Mouse (Mus musculus): ENCODE data around the gene Gm20388.
"Not testable (repeated sequence)": the region's sequence is repeated elsewhere in the genome, so short reads cannot be mapped to it uniquely, and the experiment has no call there.

The Gm20388 gene

GRCm38 (mm10) chr8:121313458-121313857, 1402.8 kb downstream of the Gm20388 start:
- intact Hi-C loops (cut with DNase I), result no loop called here

DNA sequence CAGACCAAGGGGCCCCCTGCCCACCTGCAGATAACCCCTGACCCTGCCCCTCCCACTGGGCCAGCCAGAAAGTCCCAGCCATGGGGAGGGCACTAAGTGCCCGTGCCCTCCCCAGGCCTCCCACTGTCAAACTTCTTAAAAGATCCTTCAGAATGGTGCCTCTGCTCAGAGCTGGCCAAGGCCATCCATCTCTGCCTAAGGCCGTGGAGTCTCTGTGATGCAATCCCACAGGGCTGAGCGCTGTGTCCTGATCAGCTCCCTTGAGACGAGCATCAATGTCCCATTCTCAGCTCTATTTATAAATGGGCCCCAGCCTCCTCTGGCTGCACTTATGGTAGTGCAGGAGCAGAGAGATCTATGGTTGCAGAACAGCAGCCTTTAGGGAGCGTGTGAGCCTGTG, 1403.4 kb downstream of the Gm20388 start:
- intact Hi-C loops (cut with DNase I), result no loop called here

GRCm38 (mm10) chr8:121315569-121315968, 1404.9 kb downstream of the Gm20388 start:
- intact Hi-C loops (cut with DNase I), result no loop called here

DNA sequence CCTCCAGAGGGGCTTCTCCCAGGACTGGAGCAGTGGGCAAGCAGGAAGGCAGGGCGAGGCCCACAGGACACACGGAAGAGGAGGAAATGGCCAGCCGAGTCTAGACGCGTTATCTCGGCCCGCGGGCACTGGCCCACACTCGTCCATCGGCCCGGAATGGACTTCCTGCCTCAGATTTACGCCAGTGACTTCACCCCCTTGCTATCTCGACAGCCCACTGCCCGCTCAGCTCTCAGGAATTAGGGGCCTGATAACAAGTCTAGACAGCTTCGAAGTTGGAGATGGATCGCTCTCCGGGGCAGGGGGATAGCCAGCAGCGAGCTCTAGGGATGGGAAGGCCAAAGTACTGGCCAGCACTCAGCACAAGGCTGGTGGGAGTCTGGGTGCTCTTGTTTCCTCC, 1405.4 kb downstream of the Gm20388 start:
- intact Hi-C loops (cut with DNase I), result no loop called here

DNA sequence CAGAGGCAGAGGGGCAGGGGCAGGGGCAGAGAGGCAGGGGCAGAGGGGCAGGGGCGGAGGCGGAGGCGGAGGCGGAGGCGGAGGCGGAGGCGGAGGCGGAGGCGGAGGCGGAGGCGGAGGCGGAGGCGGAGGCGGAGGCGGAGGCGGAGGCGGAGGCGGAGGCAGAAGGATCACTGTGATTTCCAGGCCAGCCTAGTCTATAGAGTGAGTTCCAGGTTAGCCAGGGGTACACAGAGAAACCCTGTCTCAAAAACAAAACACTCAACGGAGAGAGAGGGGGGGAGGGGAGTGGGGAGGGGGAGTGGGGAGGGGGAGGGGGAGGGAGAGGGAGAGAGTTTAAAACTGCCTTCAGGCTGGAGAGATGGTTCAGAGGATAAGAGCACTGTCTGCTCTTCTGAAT, 1408.1 kb downstream of the Gm20388 start:
- intact Hi-C loops (cut with DNase I), result not testable (repeated sequence)

- intact Hi-C loops (cut with DNase I), result no loop called here
Measured at GRCm38 (mm10) chr8:121319491-121319890, 1408.8 kb downstream of the Gm20388 start.

DNA sequence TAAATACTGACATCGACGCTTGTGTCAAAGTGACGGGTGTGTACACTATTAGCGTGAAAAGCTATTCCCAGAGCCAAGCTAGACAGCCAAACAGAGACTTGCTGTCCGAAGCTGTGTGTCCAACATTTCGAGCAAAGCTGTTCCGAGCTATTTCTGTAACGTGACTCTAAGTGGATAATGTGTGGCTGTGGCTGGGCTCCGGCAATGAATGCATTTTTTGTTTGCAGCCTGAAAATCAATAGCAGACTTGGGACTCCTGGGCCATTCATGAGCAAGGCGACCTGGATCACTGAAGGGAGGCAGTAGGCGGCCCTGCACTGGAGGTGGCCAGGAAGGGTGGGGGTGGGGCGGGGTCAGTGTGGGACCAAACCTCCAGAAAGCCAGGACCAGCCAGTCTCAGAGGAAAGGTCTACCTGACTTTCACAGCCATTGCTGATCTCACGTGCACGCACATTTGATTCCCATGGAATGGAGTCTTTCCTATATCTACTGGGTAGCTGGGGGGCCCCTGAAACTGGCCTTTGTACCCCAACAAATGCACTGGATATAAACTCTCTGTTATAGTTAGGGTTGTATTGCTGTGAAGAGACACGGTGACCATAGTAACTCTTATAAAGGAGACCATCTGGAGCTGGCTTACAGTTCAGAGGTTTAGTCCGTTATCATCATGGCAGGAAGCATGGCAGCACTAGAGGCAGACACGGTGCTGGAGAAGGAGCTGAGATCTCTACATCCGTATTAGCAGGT, 1415.7 kb downstream of the Gm20388 start:
- intact Hi-C loops (cut with DNase I), result no loop called here

DNA sequence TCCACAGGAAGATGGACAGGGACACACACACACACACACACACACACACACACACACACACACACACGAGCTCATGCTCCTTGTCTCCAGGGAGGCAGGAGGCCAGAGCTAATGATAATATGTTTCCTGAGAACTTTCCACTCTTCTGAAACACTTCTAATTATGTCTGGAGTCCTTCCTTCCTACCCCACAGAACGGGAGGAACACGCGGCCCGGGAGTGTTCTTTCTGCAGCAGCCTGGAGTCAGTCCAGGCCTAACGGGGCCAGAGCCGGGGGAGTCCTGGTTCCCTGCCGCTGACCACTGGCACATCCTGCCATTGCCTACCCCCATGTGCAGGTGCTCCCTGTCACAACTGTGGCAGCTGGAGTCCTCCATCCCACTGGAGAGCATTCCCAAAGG, 1421.8 kb downstream of the Gm20388 start:
- intact Hi-C loops (cut with DNase I), result no loop called here

GRCm38 (mm10) chr8:121334495-121335424, 1424.1 kb downstream of the Gm20388 start:
- intact Hi-C loops (cut with DNase I), result no loop called here

GRCm38 (mm10) chr8:121335684-121336083, 1425.0 kb downstream of the Gm20388 start:
- intact Hi-C loops (cut with DNase I), result no loop called here

- intact Hi-C loops (cut with DNase I), result no loop called here
Measured at GRCm38 (mm10) chr8:121342931-121343330, 1432.3 kb downstream of the Gm20388 start.

GRCm38 (mm10) chr8:121344486-121344885, 1433.8 kb downstream of the Gm20388 start:
- intact Hi-C loops (cut with DNase I), result no loop called here

GRCm38 (mm10) chr8:121346175-121346574, 1435.5 kb downstream of the Gm20388 start:
- intact Hi-C loops (cut with DNase I), result no loop called here

DNA sequence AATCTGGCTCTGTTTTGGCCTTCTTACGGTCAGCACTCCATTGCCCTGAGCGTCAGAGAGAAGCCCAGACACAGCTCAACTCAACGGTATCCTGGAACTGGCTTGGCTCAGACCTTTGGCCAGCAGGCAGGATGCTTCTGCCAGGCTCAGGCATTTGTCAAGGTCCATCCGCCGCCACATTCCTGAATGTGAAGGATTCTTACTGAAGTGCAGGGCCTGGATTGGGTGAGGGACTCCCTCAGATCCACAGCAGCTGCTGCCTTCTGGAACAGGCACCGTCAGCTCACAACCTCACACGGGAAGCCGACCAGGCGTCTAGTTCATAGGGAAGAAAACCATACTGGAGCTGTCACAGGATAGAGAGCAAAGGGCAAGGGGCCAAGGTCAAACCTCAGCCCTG, 1436.2 kb downstream of the Gm20388 start:
- intact Hi-C loops (cut with DNase I), result no loop called here

- intact Hi-C loops (cut with DNase I), result no loop called here
Measured at GRCm38 (mm10) chr8:121348998-121349397, 1438.4 kb downstream of the Gm20388 start.

DNA sequence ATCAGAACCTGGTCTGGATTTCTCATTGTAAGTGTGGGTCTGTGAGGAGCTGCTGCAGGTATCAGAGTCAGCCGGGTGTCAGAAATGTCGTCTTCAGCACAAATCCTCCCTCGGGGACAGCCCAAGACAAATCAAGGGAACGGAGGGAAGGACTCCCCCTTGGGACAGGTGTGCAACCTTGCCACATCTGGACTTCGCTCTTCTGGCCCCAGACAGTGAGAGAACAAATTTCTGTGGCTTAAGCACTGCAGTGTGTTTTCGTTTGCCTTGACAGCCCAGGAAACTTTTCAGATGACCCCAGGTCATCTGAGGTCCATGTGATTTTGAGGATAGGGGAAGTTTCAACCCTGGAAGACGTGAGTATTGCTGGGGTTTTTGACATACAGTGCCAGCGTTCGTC, 1440.2 kb downstream of the Gm20388 start:
- intact Hi-C loops (cut with DNase I), result no loop called here

DNA sequence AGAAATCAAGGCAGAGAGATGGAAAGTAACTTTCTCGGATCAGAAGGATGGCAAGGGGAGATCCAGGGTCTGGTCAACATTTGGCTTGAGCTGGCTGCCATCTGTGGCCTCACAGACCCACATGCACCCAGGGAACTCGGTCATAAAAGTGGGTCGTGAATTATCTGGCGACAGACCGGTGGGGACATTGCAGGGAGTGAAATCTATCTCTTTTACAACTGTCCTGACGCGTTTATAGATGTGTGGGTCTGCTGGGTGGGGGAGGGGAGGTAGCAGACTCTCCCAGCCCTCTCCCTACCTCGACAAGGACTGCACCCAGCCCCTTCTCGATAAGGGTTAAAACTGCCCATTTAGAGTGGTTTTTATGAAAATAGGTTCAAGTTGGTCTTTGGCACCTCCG, 1444.2 kb downstream of the Gm20388 start:
- intact Hi-C loops (cut with DNase I), result no loop called here

- intact Hi-C loops (cut with DNase I), result no loop called here
Measured at GRCm38 (mm10) chr8:121357451-121357850, 1446.8 kb downstream of the Gm20388 start.

DNA sequence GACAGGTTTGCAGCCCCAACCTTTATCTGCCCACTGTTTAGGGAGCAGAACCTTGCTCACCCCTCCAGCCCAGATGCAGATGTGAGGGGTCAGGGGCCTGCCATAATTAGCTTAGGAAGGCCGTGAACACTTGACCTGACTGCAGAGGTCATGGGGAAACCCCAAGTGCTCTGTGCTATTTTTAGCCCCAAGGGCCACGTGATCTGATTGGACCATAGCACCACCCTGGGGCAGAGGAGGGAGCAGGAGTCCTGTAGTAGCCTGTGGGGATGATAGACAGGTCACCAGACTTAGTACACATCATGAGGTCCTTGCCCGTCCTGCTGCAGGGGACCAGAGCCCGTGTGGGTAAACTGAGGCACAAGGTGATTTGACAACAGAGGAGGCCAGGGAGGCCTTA, 1448.0 kb downstream of the Gm20388 start:
- intact Hi-C loops (cut with DNase I), result no loop called here

DNA sequence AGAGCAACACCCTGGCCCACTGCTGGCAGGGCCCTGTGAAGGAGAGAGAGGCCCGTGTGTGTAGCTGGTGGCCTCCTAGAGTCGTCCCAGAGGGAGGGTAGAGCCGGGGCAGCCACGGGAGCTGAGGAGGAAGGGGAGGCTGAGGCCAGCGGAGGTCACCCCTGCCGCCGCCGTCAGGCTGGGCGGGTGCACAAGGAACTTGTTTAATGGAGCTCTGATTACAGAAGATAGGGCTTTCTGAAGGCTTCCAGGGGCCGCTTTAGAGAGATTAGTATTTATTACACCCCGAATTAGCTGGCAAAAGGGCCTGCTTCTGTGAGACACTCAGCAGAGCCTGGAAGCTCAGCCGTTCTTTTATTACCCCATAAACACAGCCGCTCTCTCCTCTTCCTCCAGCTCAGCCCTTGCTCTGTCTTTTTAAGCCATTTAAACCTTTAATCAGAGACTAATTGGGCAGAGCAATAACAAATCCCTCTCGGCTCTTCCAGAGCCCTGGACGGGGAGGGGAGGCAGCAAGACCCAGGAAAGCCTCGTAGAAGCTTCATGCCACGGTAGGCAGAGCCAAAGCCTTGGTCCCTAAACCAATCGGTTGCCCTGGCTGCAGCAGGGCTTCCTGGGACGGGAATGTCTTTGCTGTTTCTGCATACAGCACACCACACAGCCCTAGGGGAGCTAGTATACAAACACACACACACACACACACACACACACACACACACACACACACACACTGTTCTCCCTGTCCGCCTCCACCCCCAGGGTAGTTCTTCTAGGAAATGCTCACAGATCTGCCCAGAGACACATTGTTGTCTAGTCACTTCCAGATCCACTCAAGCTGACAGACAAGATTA, 1448.7 kb downstream of the Gm20388 start:
- intact Hi-C loops (cut with DNase I), result no loop called here

DNA sequence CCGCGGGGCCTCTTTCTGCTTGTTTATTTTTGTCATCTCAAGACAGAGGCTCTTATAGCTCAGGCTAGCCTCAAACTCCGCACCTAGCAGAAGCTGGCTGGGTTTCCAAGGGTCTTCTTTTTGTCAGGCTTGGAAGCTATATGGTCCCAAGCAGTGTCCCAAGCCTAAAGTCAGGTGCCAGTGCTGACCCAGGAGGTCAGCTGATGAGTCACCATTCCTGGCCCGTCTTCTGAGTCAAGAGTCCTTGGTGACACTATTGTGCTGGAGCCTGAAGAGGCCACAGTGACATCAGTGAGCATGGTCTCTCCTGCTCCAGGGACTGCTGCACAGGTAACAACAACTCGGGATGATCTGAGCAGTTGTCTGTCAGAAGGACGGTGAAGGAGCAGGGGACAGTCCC, 1449.4 kb downstream of the Gm20388 start:
- intact Hi-C loops (cut with DNase I), result no loop called here

DNA sequence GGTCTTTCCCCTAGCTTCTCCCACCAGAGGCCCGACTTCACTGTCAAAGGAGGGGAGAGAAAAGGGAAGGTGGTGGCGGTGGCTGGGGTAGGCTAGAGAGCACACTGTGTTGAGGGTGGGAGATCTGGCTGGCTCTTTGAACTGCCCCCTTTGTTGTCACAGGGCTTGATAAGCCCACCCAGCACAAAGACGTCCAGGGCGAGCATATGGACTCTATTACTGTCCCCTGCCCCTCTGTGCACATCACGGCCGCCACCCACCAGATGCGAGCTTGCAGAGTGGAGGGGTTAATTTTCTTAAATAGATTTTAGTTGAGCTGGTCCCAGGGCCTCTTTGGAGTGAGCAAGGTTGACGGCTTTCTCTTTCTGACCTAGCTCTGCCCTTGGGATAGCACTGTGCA, 1450.5 kb downstream of the Gm20388 start:
- intact Hi-C loops (cut with DNase I), result no loop called here

All from adrenal gland (tissue).